Mouse (Mus musculus) hindbrain, postnatal 0 days (tissue): Measurements from ENCODE around the gene Sgcg. TPM values are rescaled to one million over a fixed set of nuclear protein-coding genes. Genes with fewer than 3 reads are reported as not detected.

Experiments used
- ATAC-seq: fragments of 200-750 bp; cut with Nextera tagmentation; 2 replicates; pipeline ENCODE4 v1.8.0; 2017; ENCODE audit warnings: mild to moderate bottlenecking, moderate TSS enrichment, moderate library complexity
- DNase-seq: peaks from one replicate; pipeline ENCODE4 v3.0.0-alpha.2; 2015; ENCODE audit warnings: low spot score
- H3K27ac ChIP-seq: fragments of 300-500 bp; sonication (generic); 2 replicates; pipeline ENCODE4 v1.5.1; 2014; ENCODE audit warnings: mild to moderate bottlenecking
- H3K27me3 ChIP-seq: fragments of 300-500 bp; sonication (generic); 2 replicates; pipeline ENCODE4 v1.6.1; 2014; ENCODE audit warnings: low read length, mixed read lengths; ENCODE audit not compliant: insufficient read depth
- H3K36me3 ChIP-seq: fragments of 300-500 bp; sonication (generic); 2 replicates; pipeline ENCODE4 v1.6.1; 2014; ENCODE audit warnings: low read length, mixed read lengths; ENCODE audit not compliant: insufficient read depth
- H3K4me1 ChIP-seq: fragments of 300-500 bp; sonication (generic); 2 replicates; pipeline ENCODE4 v1.6.1; 2014; ENCODE audit warnings: antibody characterized with exemption, low read length, mixed read lengths; ENCODE audit not compliant: insufficient read depth
- H3K4me2 ChIP-seq: fragments of 300-500 bp; sonication (generic); 2 replicates; pipeline ENCODE4 v1.6.1; 2014; ENCODE audit warnings: low read depth, mild to moderate bottlenecking, low read length, moderate library complexity, mixed read lengths
- H3K4me3 ChIP-seq: fragments of 300-500 bp; sonication (generic); 2 replicates; pipeline ENCODE4 v1.5.1; 2014; ENCODE audit warnings: low read length
- H3K9ac ChIP-seq: fragments of 300-500 bp; sonication (generic); replicated peaks from 2 replicates; pipeline ENCODE4 v1.6.1; 2014; ENCODE audit warnings: mild to moderate bottlenecking, low read length, moderate library complexity, mixed read lengths
- H3K9me3 ChIP-seq: fragments of 300-500 bp; sonication (generic); 2 replicates; pipeline ENCODE4 v1.6.1; 2016; ENCODE audit warnings: low read length, mixed read lengths
- CTCF ChIP-seq: IDR thresholded peaks from 2 replicates; pipeline ENCODE4 v1.5.1; 2016; ENCODE audit warnings: antibody characterized with exemption, control low read depth, low read depth
- WGBS: fragments of 180-500 bp; shearing (Covaris S2); extraction: QIAGEN DNeasy Blood & Tissue Kit; methylation state at CpG from one replicate; pipeline ENCODE4 v1.1.7; 2014; 5-methylcytosine and 5-hydroxymethylcytosine counted together
- polyA plus RNA-seq: library from polyadenylated mRNA; unstranded; fragments of >200 nt; fragmentation: Nextera tagmentation; extraction: Ambion mirVana; gene quantifications from 2 replicates; pipeline ENCODE4 v1.2.1, GENCODE M21; 2015
- total RNA-seq: library from RNA; depleted of rRNA; stranded (reverse); fragments of >200 nt; gene quantifications from 2 replicates; pipeline ENCODE4 v1.2.3, GENCODE M21; 2014; rRNA removed

Gene Sgcg
- total RNA-seq = 0.52 and 0.72 TPM in 2 replicates
- 0.49 and 0.76 TPM in 2 replicates for polyA plus RNA-seq

DNA sequence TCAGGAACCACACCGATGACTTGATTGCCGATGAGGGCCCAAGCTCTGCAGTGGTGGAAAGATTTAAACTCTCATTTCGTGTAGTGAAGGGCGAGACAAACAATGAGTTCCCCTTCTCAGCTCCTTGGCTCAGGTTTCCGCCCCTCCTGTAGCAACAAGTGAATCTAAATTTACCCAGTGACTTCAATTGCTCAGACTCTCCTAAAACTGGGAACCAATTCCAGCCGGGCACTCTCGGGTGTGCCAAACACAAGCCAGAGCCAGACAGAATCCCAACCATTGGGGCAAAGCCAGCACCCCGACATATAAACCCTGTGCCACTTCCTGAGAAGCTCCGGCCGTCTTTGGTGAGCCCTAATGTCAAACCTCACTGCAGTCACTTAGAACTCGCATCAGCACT, at the start of gene Sgcg:
Gene Sgcg (minus strand): TSS at position 139 of the 400 bp plus-strand sequence.
- WGBS = 61% methylated on average over 11 of the region's 11 CpGs
- Histone ChIP-seq H3K4me1 (no peaks in the 10 kb centered on the region), H3K4me2 (no peak within 1 kb of the TSS), H3K27me3 (no peaks in the 10 kb centered on the region), H3K9me3 (no peaks in the 10 kb centered on the region), H3K36me3 (no peaks in the 10 kb centered on the region), H3K4me3 (no peak within 1 kb of the TSS), H3K9ac (no peak within 1 kb of the TSS), H3K27ac (no peak within 1 kb of the TSS)
- TF ChIP-seq CTCF = no peak
- ATAC-seq (no peak), DNase-seq (no peak)

DNA sequence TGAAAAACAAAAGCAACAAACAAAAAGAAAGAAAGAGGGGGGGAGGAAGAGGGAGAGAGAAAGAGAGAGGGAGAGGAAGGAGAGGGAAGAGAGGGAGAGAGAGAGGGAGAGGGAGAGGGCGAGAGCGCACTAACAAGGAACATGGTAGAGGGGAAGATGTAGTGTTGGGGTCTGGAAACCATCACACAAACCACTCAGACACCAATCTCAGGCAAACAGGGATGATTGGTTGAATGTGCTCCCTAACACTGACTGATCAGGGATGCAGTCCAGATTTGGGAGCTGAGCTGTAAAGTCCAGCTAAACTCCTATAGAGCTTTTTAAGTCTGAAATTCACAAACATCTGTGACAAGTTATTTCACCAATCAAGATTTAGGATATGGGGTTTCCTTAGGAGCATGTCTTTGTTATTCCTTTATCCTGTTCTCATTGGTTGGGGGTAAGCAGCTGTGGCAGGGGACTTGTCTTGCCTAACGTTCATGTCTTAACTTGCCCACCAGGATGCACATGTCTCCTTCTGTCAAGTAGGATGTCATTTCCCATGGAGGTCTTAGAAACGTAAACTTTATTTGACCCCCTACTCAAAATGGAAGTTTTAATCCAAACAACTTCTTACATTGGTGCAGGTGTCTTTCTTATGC, 45.8 kb upstream of the Sgcg start:
- ATAC-seq = no peak
- no peak for DNase-seq
- no peak overlapping the region for H3K4me3 ChIP-seq
- no peak overlapping the region for H3K27ac ChIP-seq
- no peaks in the 10 kb centered on the region for H3K4me1 ChIP-seq
- H3K36me3 ChIP-seq = no peaks in the 10 kb centered on the region
- no peak overlapping the region for H3K4me2 ChIP-seq
- TF ChIP-seq CTCF = no peak
- no peaks in the 10 kb centered on the region for H3K27me3 ChIP-seq
- 0 out of 2 replicates have a peak, but pooled peaks cover 5% of the 10 kb centered on the region for H3K9me3 ChIP-seq
- no peak overlapping the region for H3K9ac ChIP-seq
- 78% methylated on average over 4 of the region's 4 CpGs for WGBS

DNA sequence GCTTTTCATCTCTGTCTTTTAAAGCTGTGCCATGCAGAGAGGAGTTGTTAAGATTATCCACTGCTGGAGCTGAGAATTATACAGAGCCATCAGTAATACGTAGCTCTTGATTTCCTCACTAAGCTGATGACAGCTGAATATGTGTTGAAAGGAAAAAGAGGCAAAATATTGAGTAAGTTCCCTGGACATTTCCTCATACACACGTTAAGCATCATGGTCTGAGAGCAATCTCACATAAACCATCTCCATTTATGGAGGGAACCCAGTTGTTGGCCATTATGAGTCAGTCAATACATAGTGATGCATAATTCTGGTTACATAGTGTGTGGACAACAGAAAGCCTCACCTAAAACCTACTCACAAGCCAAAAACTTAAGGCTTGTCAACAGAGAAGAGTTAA, 44.1 kb upstream of the Sgcg start:
- H3K27me3 ChIP-seq = no peaks in the 10 kb centered on the region
- H3K9ac ChIP-seq = no peak overlapping the region
- H3K4me2 ChIP-seq = no peak overlapping the region
- H3K4me1 ChIP-seq = no peaks in the 10 kb centered on the region
- TF ChIP-seq CTCF = no peak
- no peak overlapping the region for H3K27ac ChIP-seq
- no peaks in the 10 kb centered on the region for H3K36me3 ChIP-seq
- ATAC-seq = no peak
- no peak overlapping the region for H3K4me3 ChIP-seq
- 0 out of 2 replicates have a peak, but pooled peaks cover 5% of the 10 kb centered on the region for H3K9me3 ChIP-seq
- WGBS = 76% methylated on average over 2 of the region's 2 CpGs
- DNase-seq = no peak

DNA sequence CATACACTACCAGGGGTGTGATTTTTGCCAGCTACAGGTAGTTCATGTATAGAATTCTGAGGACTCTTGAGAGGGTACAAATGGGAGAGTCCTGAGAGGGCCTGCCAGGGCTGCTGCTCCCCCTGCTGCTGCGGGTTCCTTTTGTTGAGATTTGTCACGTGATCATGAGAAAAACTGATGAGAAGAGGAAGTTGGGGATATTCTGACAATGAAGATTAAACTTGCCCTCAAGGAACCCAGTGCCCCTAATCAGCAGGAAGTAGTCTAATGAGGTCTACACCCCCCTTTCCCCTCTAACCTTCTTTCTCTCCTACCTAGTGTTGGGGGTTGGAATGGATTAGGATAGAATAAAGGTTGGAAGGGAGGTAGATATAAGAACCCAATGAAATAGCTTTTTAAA, 43.0 kb upstream of the Sgcg start:
- Histone ChIP-seq H3K9me3 (0 out of 2 replicates have a peak, but pooled peaks cover 5% of the 10 kb centered on the region), H3K4me2 (no peak overlapping the region), H3K9ac (no peak overlapping the region), H3K4me3 (no peak overlapping the region), H3K27me3 (no peaks in the 10 kb centered on the region), H3K27ac (no peak overlapping the region), H3K4me1 (no peaks in the 10 kb centered on the region), H3K36me3 (no peaks in the 10 kb centered on the region)
- no peak for TF ChIP-seq CTCF
- ATAC-seq = no peak
- WGBS = 58% methylated on average over 2 of the region's 2 CpGs
- DNase-seq = no peak

DNA sequence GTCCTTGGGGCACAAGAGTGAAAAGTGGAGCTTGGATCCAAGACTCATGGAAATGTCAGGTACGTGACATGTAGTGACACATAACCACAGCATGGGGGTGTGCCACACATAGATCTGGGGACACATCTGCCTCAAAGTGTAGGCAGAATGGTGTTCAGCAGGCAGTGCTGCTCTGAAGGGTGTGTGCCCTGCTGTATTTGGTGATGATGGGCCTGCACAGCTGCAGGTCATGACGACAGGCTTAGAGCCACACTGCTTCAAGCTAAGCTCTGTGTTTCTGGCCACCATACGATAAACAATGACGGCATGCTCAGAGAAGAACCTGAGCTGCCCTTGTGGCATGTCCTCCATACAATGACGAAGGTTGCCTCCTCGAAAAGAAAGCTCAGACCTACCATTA, 41.5 kb upstream of the Sgcg start:
- ATAC-seq (no peak), DNase-seq (no peak)
- H3K36me3 ChIP-seq = no peaks in the 10 kb centered on the region
- H3K27me3 ChIP-seq = no peaks in the 10 kb centered on the region
- H3K4me1 ChIP-seq = no peaks in the 10 kb centered on the region
- H3K4me3 ChIP-seq = no peak overlapping the region
- no peak for TF ChIP-seq CTCF
- no peak overlapping the region for H3K4me2 ChIP-seq
- WGBS = 86% methylated on average over 6 of the region's 6 CpGs
- 0 out of 2 replicates have a peak, but pooled peaks cover 5% of the 10 kb centered on the region for H3K9me3 ChIP-seq
- no peak overlapping the region for H3K9ac ChIP-seq
- no peak overlapping the region for H3K27ac ChIP-seq

DNA sequence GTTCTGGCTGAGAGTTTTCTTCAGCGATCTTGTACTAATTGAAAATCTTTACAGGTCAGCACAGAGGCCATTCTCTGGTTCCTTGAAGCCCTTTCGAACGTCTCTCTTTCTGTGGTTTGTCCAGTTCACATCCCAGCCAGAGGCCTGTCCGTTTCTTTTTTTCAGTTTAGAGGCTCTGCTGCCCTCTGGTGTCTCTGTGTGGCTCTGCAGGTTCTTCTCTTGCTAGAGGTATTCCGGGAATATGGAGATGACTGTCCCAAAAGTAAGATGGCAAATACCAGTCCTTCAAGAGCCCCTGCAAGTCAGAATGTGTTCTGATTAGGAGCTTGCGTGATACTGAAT, 36.4 kb upstream of the Sgcg start:
- Histone ChIP-seq H3K27ac (no peak overlapping the region), H3K27me3 (no peaks in the 10 kb centered on the region), H3K36me3 (no peaks in the 10 kb centered on the region), H3K9me3 (no peaks in the 10 kb centered on the region), H3K4me2 (peak overlapping the region; percentile 33; the same call in 1 of the 2 replicates), H3K4me3 (no peak overlapping the region), H3K9ac (no peak overlapping the region), H3K4me1 (no peaks in the 10 kb centered on the region)
- ATAC-seq = no peak
- TF ChIP-seq CTCF = no peak; the same call in none of the 2 replicates
- WGBS = 15% methylated on average over 6 of the region's 6 CpGs
- DNase-seq = peak; percentile 75
